ENCODE assay signal across 19 mouse cellular contexts in genomic region chr5:51764416-51764815, GRCm38 (mm10).
DNase-seq lines count a peak whose midpoint lies in the region; ATAC-seq lines count a peak whose summit lies in the region.
"Had no signal": no experiment of that assay in that cellular context is flagged by ENCODE, and none has a peak within 500 bp of the region (broad histone marks: within the 10 kb centered on the region; RNA-seq: fewer than 3 reads in every experiment).

No protein-coding gene starts in this region.

- H3K27me3 ChIP-seq in liver, embryonic 12.5 days (replicated peaks) = no peaks in the 10 kb centered on the region
- H3K27me3 ChIP-seq: embryonic facial prominence, embryonic 12.5 days; forebrain, embryonic 15.5 days; heart, embryonic 15.5 days; intestine, embryonic 15.5 days had no signal

- no peaks in the 10 kb centered on the region for H3K9me3 ChIP-seq in liver, embryonic 12.5 days (replicated peaks)
- H3K9me3 ChIP-seq: embryonic facial prominence, embryonic 12.5 days; forebrain, embryonic 15.5 days; heart, embryonic 15.5 days; hindbrain, embryonic 10.5 days; intestine, embryonic 15.5 days had no signal

- no peak overlapping the region for H3K9ac ChIP-seq in liver, embryonic 12.5 days
- H3K9ac ChIP-seq: embryonic facial prominence, embryonic 12.5 days; forebrain, embryonic 15.5 days; heart, embryonic 15.5 days; hindbrain, embryonic 14.5 days; intestine, embryonic 15.5 days had no signal

- ATAC-seq in activated CD4-positive, CD25-positive, alpha-beta regulatory T cell, adult 4 months = no peak
- no peak for ATAC-seq in liver, embryonic 12.5 days
- ATAC-seq: forebrain, embryonic 15.5 days; intestine, embryonic 15.5 days had no signal

- H3K4me2 ChIP-seq in liver, embryonic 12.5 days = no peak overlapping the region
- H3K4me2 ChIP-seq: embryonic facial prominence, embryonic 12.5 days; forebrain, embryonic 15.5 days; heart, embryonic 11.5 days; heart, embryonic 15.5 days; hindbrain, embryonic 14.5 days; intestine, embryonic 15.5 days had no signal

- H3K4me1 ChIP-seq in liver, embryonic 12.5 days = no peaks in the 10 kb centered on the region
- H3K4me1 ChIP-seq: embryonic facial prominence, embryonic 12.5 days; forebrain, embryonic 15.5 days; heart, embryonic 15.5 days; hindbrain, embryonic 10.5 days; intestine, embryonic 15.5 days had no signal

- no peak overlapping the region for H3K27ac ChIP-seq in liver, embryonic 12.5 days
- H3K27ac ChIP-seq: embryonic facial prominence, embryonic 12.5 days; forebrain, embryonic 15.5 days; heart, adult 2 months; heart, embryonic 15.5 days; hindbrain, embryonic 10.5 days; hindbrain, embryonic 14.5 days; intestine, embryonic 15.5 days had no signal

- H3K36me3 ChIP-seq in liver, embryonic 12.5 days = no peaks in the 10 kb centered on the region
- H3K36me3 ChIP-seq: embryonic facial prominence, embryonic 12.5 days; forebrain, embryonic 15.5 days; heart, embryonic 15.5 days; hindbrain, embryonic 10.5 days; intestine, embryonic 15.5 days had no signal

- no peak overlapping the region for H3K4me3 ChIP-seq in liver, embryonic 12.5 days
- H3K4me3 ChIP-seq: embryonic facial prominence, embryonic 12.5 days; forebrain, embryonic 15.5 days; heart, adult 2 months; heart, embryonic 15.5 days; hindbrain, embryonic 10.5 days; intestine, embryonic 15.5 days had no signal

- 69% methylated on average over 7 of the region's 7 CpGs for WGBS in liver, embryonic 12.5 days (ENCODE audit: insufficient replicate concordance)

- intact Hi-C loops in left cerebral cortex, postnatal 4 days (cut with DNase I) = no loop called here

- peak; percentile 18 for DNase-seq in left cerebral cortex, postnatal 4 days
- DNase-seq in left cerebral cortex, adult 8-10 months (ENCODE audit: low spot score in 2 of 2) = no peak
- DNase-seq in cerebellum, adult 18-20 months = peak; percentile 39 to 48
- DNase-seq in cerebellum, adult 9-11 months = peak; percentile 31
- peak; percentile 35 to 40 for DNase-seq in cerebellum, postnatal 36 days
- no peak for DNase-seq in MN1 (ENCODE audit: low spot score)
- DNase-seq: adrenal gland, postnatal 14 days; gastrocnemius, postnatal 36 days; heart, adult 2 months; kidney, adult 18-20 months had no signal

Comparison
In these comparisons a context has a peak if more than half of its experiments do, and no peak if none do; other contexts are left out.
1. DNase-seq: peak in left cerebral cortex, postnatal 4 days (single experiment), cerebellum, adult 18-20 months (2 of 2), cerebellum, adult 9-11 months (single experiment) and cerebellum, postnatal 36 days (2 of 2); none in left cerebral cortex, adult 8-10 months (0 of 2) and MN1 (single experiment).